Mouse (Mus musculus) naive thymus-derived CD4-positive, alpha-beta T cell, adult 2 months (primary cell): ENCODE results near the gene Det1.
A peak's percentile ranks its signal among the peaks of the same experiment; 100 is the strongest.

Experiments
- DNase-seq: peaks from one replicate; pipeline ENCODE4 v3.0.0-alpha.2; 2011; ENCODE audit warnings: low read depth

Det1 gene

GRCm38 (mm10) chr7:78846737-78847434 lies at the start of gene Det1:
Gene Det1 (minus strand): TSS chr7:78847263.
- peak; percentile 95 for DNase-seq

DNA sequence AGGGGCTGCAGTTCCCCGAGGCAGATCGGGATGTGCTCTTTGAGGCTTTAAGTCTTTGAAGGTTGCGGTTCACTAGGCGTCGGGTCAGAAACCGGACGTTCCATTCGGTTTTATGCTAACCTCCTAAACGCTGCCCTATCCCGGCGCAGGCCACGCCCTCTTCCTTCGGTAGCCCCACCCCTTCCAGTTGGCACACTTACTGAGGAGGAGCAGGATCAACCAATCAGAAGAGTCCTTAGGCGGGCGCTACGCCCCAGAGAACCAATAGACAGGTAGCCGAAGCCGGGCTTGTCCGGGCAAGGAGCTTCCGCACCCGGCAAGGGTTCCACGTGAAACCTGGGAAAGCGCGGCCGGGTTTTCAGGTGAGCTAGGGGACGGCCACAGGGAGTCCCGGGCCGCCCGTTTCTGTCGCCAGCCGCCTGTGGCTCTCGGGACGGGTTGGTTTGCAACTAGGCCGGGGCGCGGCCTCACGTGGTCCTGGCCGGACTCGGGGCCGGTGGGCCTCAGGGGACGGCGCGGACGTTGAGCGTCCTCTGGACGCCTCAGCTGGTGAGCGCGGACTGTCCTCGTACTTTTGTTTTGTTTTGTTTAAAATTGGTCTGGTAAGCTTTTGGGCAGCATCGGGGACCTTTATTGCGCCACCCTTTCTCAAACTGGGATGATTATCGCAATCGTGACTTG lies 48.7 kb upstream of the Det1 start, which contains the start of gene Aen:
Gene Aen, plus strand, starts transcription at position 202 of the 681 bp plus-strand sequence.
- peak; percentile 98 for DNase-seq

DNA sequence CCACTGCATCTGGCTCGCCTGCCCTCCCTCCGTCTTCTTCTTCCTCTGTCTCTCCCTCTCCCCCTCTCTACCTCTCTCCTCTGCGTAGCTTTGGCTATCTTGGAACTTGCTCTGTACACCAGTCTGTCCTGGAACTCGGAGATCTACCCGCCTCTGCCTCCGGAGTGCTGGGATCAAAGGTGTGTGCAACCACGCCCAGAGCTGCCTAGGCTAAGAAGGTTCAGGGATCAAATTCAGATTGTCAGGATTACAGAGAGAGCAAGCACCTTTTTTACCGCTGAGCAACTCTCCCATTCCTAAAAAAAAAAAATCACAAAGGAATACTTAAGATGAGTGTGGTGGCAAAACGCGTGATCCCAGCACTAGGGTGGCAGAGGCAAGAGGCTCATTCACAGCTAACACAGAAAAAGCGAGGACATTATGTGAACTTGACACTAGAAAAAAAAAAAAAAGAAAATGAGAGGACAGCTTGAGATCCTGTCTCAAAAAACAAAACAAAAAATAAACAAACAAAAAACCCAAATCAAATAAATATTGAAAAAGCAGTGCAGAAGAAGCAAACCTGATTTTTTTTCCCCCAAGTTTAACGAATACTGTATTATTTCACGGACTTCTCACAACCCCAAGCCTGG lies 48.1 kb upstream of the Det1 start:
- no peak for DNase-seq

DNA sequence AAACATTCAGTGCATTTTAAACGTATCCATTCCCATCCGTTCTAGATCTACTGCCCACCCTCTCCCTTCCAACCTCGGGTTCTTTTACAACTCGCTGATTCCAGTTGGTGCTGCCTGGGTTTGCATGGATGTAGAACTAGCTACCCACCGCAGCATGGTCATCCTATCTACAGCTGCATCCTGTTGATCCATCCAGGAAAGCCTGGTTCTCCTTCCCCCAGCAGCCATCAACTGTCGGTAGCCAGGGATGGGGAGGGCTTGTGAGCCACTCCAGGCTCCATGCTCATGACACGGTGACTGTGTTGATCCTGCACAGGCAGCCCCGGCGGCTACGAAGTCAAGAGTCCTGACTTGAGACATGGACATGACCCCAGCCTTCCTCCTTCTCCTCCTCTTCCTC lies 46.9 kb upstream of the Det1 start:
- DNase-seq: no peak

DNA sequence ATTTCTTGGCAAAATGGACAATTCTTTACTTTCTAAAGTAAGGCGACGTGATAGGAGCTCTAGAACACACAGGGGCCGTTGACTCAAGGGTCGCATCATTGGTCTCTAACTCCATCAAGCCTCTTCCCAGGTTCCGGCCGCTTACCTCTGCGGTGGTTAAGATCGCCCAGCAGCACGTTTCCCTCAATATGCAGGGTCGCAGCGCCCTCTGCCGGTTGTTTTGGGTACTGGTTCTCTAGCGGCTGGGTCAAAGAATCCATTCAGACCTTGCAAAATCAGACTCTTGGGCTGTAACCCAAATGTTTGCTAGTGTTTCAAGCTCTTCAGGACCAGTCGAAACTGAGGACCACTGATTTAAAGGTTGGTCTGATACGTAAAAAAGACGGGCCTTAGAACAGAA lies 43.6 kb upstream of the Det1 start:
- peak; percentile 91 for DNase-seq

DNA sequence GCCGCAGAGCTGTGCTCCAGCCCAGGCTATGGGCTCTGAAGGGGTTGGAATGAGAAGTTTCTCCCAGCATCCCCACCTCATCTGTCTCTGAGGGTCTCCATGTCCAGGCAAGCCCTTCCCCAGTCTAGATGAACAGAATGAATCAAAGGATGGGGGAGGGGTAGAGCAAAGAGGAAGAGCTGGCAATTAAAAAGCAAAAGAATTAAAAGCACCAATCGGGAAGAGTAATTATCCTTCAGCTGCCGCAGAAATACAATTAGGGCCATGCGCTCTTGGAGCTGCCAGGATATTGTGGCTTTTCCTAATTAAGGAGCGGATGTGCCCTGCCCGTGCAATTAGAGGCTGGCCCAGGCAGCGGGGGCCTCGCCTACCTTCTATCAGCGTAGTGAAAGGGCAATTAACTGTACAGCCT lies 40.4 kb upstream of the Det1 start:
- DNase-seq: no peak

- DNase-seq: no peak
Observed at GRCm38 (mm10) chr7:78886496-78886895, 39.4 kb upstream of the Det1 start.

DNA sequence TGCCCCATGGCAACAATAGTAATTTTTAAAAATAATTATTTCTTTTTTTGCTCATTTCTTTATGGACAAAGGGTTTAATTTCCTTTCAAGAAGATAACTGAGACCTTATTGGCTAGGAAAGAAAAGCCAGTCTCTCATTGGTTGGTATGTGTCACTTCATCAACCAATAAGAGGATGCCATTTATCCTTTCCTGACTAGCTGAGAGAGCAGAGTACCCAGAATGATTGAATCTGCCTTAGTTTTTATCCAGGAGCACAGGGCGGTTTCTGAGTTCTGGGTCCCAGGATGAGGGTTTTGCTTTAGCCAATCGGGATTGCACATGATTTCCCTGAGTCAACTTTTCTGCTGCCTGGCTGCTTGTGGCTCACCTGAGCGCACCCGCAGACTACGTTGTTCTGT lies 38.3 kb upstream of the Det1 start:
- no peak for DNase-seq

- no peak for DNase-seq
Observed at GRCm38 (mm10) chr7:78884139-78884538, 37.1 kb upstream of the Det1 start.

DNA sequence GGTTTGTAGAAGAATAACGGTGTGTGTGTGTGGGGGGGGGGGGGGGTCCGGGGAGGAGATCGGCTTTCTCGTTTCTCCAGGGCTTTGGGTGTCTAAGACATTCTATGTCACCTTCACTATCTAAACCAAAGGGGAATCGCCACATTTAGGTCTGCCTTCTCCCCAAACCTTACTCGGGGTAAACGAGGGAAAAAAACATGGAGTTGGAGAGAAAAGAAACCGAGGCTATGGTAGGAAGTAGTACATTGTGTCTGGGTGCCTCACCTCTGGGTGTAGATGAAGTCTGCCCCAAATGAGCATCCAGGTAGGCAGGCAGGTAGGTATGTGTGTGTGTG lies 36.6 kb upstream of the Det1 start:
- DNase-seq: no peak

GRCm38 (mm10) chr7:78883016-78883725 lies 36.1 kb upstream of the Det1 start:
- no peak for DNase-seq

DNA sequence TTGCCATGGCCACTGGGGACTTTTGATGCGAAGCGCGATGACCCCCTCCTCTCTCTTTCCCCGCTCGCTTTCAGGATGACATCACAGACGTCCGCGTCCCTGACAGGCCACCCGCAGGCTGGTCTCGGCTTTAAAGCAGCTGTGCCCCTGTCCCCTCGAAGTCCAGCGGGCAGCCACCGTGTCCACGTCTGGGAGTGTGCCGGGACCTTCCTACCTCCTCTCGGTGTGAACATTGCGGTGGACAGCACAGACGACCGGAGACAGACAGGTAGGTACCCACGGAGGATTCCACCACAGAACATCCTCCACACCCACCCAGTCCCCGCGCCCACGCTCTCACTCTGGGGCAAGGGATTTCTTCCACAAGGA lies 35.4 kb upstream of the Det1 start:
- peak; percentile 46 for DNase-seq

DNA sequence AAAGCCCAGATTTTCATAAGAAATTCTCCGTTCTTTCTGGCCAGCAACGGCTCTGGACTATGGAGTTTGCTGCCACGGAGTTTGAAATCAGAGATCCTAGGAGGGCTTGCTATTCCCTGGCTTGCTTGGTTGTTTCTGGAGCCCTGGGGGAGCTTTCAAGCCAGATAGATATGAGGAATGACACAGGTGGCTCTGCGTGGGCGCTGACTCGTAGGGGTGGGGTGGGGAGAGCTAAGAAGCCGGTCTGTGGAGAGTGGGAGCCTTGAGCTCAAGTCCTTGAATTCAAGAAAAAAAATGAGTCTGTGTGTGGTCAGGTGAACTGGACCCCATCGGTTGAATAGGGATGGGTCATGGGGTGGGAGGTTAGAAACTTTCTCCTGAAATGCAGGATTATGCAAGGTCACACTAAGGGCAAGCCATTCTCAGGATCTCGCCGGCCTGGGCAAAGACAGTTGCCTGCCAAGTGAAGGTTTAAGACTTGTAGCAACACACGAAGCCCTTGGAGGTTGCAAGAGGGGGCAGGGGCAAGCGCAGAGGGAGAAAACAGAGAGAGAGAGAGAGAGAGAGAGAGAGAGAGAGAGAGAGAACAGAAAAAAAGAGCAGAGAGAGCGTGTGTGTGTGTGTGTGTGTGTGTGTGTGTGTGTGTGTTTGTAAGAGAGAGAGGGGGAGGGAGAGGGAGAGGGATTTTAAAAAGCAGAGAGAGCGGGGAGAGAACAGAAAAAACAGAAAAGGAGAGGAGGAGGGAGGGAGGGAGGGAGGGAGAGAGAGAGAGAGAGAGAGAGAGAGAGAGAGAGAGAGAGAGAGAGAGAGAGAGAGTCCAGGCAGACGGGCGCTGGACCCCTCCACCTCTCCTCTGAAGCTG lies 34.8 kb upstream of the Det1 start:
- peak; percentile 43 for DNase-seq

- DNase-seq: no peak
Observed at GRCm38 (mm10) chr7:78872831-78873230, 25.8 kb upstream of the Det1 start.

DNA sequence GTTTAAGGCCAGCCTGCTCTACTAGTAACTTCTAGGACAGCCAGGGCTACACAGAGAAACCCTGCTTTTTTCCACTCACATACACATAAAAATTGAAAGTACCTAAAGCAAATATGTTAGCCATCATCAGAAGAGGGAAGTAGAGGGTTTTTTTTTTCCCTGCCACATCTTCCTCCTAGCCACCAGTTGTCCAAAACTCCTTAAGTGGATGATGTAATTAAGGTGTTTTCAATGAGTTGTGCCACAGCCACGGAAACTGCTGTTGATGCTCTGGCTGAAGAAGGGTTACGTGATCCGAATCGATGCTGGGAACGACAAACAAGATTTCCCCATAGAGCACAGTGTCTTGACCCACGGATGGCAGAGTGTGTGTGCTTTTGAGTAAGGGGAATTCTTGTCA lies 25.3 kb upstream of the Det1 start:
- DNase-seq: no peak

DNA sequence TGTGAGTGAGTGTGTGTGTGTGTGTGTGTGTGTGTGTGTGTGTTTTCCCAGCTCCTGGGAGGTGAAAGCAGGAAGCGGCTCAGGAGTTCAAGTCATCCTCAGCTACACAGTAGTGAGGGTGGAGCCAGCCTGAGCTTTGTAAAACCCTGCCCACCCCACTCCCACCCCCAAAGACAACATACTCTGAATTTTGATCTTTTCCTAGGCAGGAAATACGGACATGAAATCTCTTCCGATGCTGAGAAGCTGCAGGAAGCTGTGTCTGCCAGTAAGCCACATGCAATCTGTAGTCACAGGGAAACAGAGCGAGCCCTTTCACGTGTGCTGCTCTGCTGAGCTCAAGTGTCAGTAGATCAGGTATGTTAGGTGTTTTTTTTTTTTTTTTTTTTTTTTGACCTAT lies 21.7 kb upstream of the Det1 start:
- peak; percentile 72 for DNase-seq

DNA sequence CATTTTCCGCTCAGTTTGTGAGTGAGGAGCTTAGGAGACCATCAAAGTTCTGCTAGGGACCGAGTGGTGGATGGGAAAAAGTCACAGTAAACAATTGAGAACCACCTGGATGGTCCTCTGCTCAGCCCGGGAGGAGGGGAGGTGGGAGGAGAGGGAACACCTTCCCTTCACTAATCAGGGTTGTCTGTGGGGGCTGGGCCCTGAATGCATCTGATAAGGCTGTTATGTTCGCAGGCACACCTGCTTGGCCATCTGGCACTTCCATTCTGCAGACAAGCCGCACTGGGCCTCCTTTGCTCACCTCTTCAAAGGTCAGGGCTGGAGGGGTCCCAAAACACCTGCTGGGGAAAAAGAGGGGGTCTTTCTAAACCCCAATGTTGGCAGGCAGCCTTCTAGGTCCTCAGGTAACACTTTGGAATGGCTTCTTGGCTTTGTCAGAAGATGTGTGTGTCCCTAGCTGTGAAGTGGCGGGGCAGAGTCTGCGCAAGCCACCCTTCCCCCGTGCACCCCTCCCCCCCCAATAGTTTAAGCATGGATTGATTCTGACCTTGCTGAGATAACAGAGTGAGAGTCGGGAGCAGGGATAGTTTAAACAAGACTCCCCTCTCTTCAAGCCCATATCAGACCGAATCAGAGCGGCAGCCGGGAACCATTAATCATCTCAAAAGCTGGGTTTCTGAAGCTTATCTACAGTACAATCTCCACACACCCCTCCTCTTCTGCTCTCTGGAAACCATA lies 18.3 kb upstream of the Det1 start:
- no peak for DNase-seq

DNA sequence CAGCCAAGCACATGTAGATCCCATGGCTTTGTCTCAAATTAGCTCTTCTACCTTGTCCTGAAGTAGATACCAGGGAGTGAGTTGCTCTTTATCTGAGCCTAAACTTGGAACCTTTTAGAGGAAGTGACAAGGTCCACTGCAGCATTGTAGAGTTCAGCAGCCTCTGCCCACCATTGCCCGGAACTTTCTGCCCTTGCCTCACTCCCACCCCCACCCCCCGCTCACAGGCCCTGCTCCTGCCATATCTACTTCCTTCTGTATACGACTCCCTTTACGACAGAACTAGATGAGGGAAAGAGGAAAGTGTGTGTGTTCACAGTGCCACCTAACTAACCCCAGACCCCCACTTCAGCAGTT lies 17.4 kb upstream of the Det1 start:
- DNase-seq: no peak

DNA sequence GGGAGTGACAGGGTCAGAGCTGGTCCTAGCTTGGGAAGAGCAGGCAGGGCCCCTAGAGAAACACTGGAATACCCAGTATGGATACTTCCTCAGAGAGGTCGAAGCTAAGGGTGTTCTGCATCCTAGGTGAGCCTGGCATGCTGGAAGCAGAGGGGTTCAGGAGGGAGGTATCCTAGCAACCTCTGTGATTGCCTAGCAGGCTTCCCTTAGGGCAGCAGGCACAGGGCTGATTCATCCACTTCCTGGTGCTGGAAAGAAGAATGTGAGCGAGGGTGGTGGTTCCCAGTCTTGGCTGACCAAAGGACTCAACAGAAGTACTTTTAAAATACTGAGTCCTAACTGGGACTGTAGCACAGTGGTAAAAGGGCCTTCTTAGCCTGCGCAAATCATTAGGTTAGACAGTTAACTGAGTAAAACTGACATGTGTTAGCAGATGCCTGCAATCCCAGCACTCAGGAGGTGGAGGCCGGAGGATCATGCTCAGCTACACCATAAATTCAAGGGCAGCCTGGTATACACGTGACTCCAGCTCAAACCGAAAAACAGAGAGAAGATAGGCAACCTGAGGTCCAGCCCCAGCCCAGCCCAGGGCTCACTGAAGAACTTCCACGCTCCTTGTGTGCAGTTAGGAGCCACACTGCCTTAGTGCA lies 16.9 kb upstream of the Det1 start:
- no peak for DNase-seq

DNA sequence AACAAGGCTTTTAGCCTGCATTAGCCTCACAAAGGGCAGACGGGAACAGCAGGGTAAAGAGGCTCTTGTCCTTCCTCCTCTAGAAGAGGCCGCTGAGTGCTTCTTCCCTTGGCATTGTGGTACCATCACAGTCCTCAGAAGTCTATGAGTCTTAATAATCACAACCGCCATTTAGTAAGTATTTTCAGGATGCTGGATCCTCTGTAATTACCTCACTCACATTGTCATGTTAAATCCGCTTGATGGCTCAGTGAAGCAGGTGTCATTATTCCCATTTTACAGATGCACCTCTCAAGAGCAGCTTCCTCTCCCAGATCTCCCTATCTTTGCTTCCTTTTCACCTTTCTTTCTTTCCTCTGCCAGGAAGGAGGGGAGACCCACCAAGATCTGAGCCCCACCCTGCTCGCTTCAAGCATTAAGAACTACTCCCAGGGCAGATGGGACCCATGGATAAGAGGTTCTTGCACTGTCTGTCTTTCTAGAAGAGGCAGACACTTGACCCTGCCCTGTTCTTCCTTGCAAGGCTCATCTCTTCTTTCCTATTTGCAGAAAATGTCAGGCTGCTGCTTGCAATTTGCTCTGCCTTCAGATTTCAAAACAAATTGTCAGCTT lies 8.1 kb upstream of the Det1 start:
- DNase-seq: no peak
